Mouse (Mus musculus): ENCODE measurements around the gene Lipn.

- TF ChIP-seq CTCF (IDR thresholded peaks at IDR 0.05; ENCODE audit: borderline replicate concordance, extremely low read depth, insufficient read depth, insufficient read length), result no peak
- no peak for TF ChIP-seq POLR2A (IDR thresholded peaks at IDR 0.05; ENCODE audit: borderline replicate concordance, extremely low read depth, insufficient read depth, insufficient read length, poor library complexity, severe bottlenecking)
Measured at GRCm38 (mm10) chr19:34096228-34096627, 29.1 kb downstream of the Lipn start.

All from brain, embryonic 14.5 days (tissue).